Comparison of ENCODE assay signal across 10 mouse cellular contexts in genomic region chr6:90712063-90712462, GRCm38 (mm10).
DNase-seq lines count a peak whose midpoint lies in the region; ATAC-seq lines count a peak whose summit lies in the region.
"Had no signal": no experiment of that assay in that cellular context is flagged by ENCODE, and none has a peak within 500 bp of the region (broad histone marks: within the 10 kb centered on the region; RNA-seq: fewer than 3 reads in every experiment).

No protein-coding gene starts in this region.

- WGBS in heart, embryonic 15.5 days: 60% methylated on average over 3 of the region's 3 CpGs
- 60% methylated on average over 3 of the region's 3 CpGs for WGBS in embryonic facial prominence, embryonic 12.5 days
- 44% methylated on average over 3 of the region's 3 CpGs for WGBS in intestine, embryonic 16.5 days
- 42% methylated on average over 3 of the region's 3 CpGs for WGBS in midbrain, embryonic 12.5 days

- no peak overlapping the region for H3K4me3 ChIP-seq in heart, embryonic 15.5 days
- H3K4me3 ChIP-seq in embryonic facial prominence, embryonic 12.5 days: no peak overlapping the region
- H3K4me3 ChIP-seq in intestine, embryonic 16.5 days (ENCODE audit: low read length): no peak overlapping the region
- no peak overlapping the region for H3K4me3 ChIP-seq in midbrain, embryonic 12.5 days

- H3K9ac ChIP-seq in heart, embryonic 15.5 days: no peak overlapping the region
- H3K9ac ChIP-seq in embryonic facial prominence, embryonic 12.5 days: no peak overlapping the region
- H3K9ac ChIP-seq in intestine, embryonic 16.5 days (ENCODE audit: low read depth, low read length): no peak overlapping the region
- H3K9ac ChIP-seq in midbrain, embryonic 12.5 days (replicated peaks): peak overlapping the region; percentile 49; the same call in 1 of the 2 replicates

- H3K4me2 ChIP-seq in heart, embryonic 15.5 days: no peak overlapping the region
- no peak overlapping the region for H3K4me2 ChIP-seq in embryonic facial prominence, embryonic 12.5 days (replicated peaks)
- 0 out of 2 replicates have a peak overlapping the region, but pooled peaks have one; percentile 11 for H3K4me2 ChIP-seq in intestine, embryonic 16.5 days (ENCODE audit: low read depth, low read length)
- H3K4me2 ChIP-seq in midbrain, embryonic 12.5 days (replicated peaks): peak overlapping the region; percentile 16; the same call in 1 of the 2 replicates

- no peak for DNase-seq in heart, postnatal 4 days
- no peak for DNase-seq in layer of hippocampus, adult 8-10 months (ENCODE audit: low spot score in 2 of 2)
- no peak for DNase-seq in urinary bladder, adult 2 months (ENCODE audit: low spot score)
- no peak for DNase-seq in thymus, postnatal 4 days
- DNase-seq: adrenal gland, postnatal 25 days had no signal

- peak overlapping the region; percentile 54 for H3K27ac ChIP-seq in heart, embryonic 15.5 days
- peak overlapping the region; percentile 69; the same call in 1 of the 2 replicates for H3K27ac ChIP-seq in embryonic facial prominence, embryonic 12.5 days
- peak overlapping the region; percentile 25 for H3K27ac ChIP-seq in intestine, embryonic 16.5 days (ENCODE audit: low read length)
- peak overlapping the region; percentile 85 for H3K27ac ChIP-seq in midbrain, embryonic 12.5 days (replicated peaks)

- no peaks in the 10 kb centered on the region for H3K9me3 ChIP-seq in heart, embryonic 15.5 days (replicated peaks)
- H3K9me3 ChIP-seq in embryonic facial prominence, embryonic 12.5 days: no peaks in the 10 kb centered on the region
- H3K9me3 ChIP-seq in intestine, embryonic 16.5 days (ENCODE audit: control insufficient read depth, low read length): no peaks in the 10 kb centered on the region
- no peaks in the 10 kb centered on the region for H3K9me3 ChIP-seq in midbrain, embryonic 12.5 days

- no peaks in the 10 kb centered on the region for H3K36me3 ChIP-seq in heart, embryonic 15.5 days
- H3K36me3 ChIP-seq in embryonic facial prominence, embryonic 12.5 days: no peaks in the 10 kb centered on the region
- no peaks in the 10 kb centered on the region for H3K36me3 ChIP-seq in intestine, embryonic 16.5 days (ENCODE audit: control insufficient read depth, insufficient read depth, low read length)
- H3K36me3 ChIP-seq in midbrain, embryonic 12.5 days: no peaks in the 10 kb centered on the region; the same call in 1 of the 2 replicates

- H3K27me3 ChIP-seq in heart, embryonic 15.5 days: no peaks in the 10 kb centered on the region
- H3K27me3 ChIP-seq in embryonic facial prominence, embryonic 12.5 days: no peaks in the 10 kb centered on the region
- H3K27me3 ChIP-seq in intestine, embryonic 16.5 days (replicated peaks; ENCODE audit: control insufficient read depth, insufficient read depth, low read length): no peaks in the 10 kb centered on the region
- no peaks in the 10 kb centered on the region for H3K27me3 ChIP-seq in midbrain, embryonic 12.5 days
- H3K27me3 ChIP-seq: CH12.LX had no signal

- ATAC-seq in heart, embryonic 15.5 days (replicated peaks; ENCODE audit: insufficient number of reproducible peaks, insufficient read depth, low FRiP score, low read depth): no peak
- ATAC-seq in embryonic facial prominence, embryonic 12.5 days (ENCODE audit: insufficient number of reproducible peaks, insufficient read depth, low FRiP score, low TSS enrichment): no peak
- peak; percentile 19; the same call in 1 of the 2 replicates for ATAC-seq in intestine, embryonic 16.5 days
- ATAC-seq in midbrain, embryonic 12.5 days (ENCODE audit: low FRiP score, low read depth): no peak

- peaks cover 91% of the 10 kb centered on the region for H3K4me1 ChIP-seq in heart, embryonic 15.5 days (replicated peaks)
- H3K4me1 ChIP-seq in embryonic facial prominence, embryonic 12.5 days: peaks cover 56% of the 10 kb centered on the region
- H3K4me1 ChIP-seq in intestine, embryonic 16.5 days (ENCODE audit: control insufficient read depth, insufficient read depth, low read length): peaks cover 68% of the 10 kb centered on the region
- peaks cover 78% of the 10 kb centered on the region for H3K4me1 ChIP-seq in midbrain, embryonic 12.5 days

Comparison
In these comparisons a context has a peak if more than half of its experiments do, and no peak if none do; other contexts are left out.
1. H3K27ac ChIP-seq: peak in every context shown above with its lines; median percentile 85 in midbrain, embryonic 12.5 days; 69 in embryonic facial prominence, embryonic 12.5 days; 54 in heart, embryonic 15.5 days; 25 in intestine, embryonic 16.5 days.
2. H3K4me2 ChIP-seq: peak in intestine, embryonic 16.5 days (single experiment) and midbrain, embryonic 12.5 days (single experiment); none in heart, embryonic 15.5 days (single experiment) and embryonic facial prominence, embryonic 12.5 days (single experiment).